Mouse (Mus musculus) lung, embryonic 15.5 days (tissue): ENCODE results near the gene Tex44. TPM values are rescaled to one million over a fixed set of nuclear protein-coding genes. Genes with fewer than 3 reads are reported as not detected.

Experiments
- ATAC-seq: fragments of 200-750 bp; cut with Nextera tagmentation; 2 replicates; pipeline ENCODE4 v1.8.0; 2017; ENCODE audit warnings: moderate number of reproducible peaks, borderline replicate concordance; ENCODE audit not compliant: low FRiP score, low TSS enrichment; ENCODE audit errors: extremely low read depth
- H3K27ac ChIP-seq: fragments of 300-500 bp; sonication (generic); 2 replicates; pipeline ENCODE4 v1.5.1; 2015; ENCODE audit warnings: moderate library complexity, mild to moderate bottlenecking, inconsistent platforms
- H3K27me3 ChIP-seq: fragments of 300-500 bp; sonication (generic); 2 replicates; pipeline ENCODE4 v1.6.1; 2015; ENCODE audit warnings: inconsistent platforms
- H3K36me3 ChIP-seq: fragments of 300-500 bp; sonication (generic); 2 replicates; pipeline ENCODE4 v1.6.1; 2015; ENCODE audit warnings: inconsistent platforms
- H3K4me1 ChIP-seq: fragments of 300-500 bp; sonication (generic); 2 replicates; pipeline ENCODE4 v1.6.1; 2015; ENCODE audit warnings: inconsistent platforms
- H3K4me2 ChIP-seq: fragments of 300-500 bp; sonication (generic); 2 replicates; pipeline ENCODE4 v1.6.1; 2015; ENCODE audit warnings: inconsistent platforms, mild to moderate bottlenecking, moderate library complexity
- H3K4me3 ChIP-seq: fragments of 300-500 bp; sonication (generic); 2 replicates; pipeline ENCODE4 v1.5.1; 2015; ENCODE audit warnings: mild to moderate bottlenecking, inconsistent platforms
- H3K9ac ChIP-seq: fragments of 300-500 bp; sonication (generic); 2 replicates; pipeline ENCODE4 v1.6.1; 2015; ENCODE audit warnings: inconsistent platforms
- H3K9me3 ChIP-seq: fragments of 300-500 bp; sonication (generic); 2 replicates; pipeline ENCODE4 v1.6.1; 2016; ENCODE audit warnings: inconsistent platforms
- WGBS: fragments of 180-500 bp; shearing (Covaris S2); methylation state at CpG from one replicate; pipeline ENCODE4 v1.1.7; 2015; 5-methylcytosine and 5-hydroxymethylcytosine counted together
- polyA plus RNA-seq: library from polyadenylated mRNA; unstranded; fragments of >200 nt; fragmentation: Nextera tagmentation; extraction: Ambion mirVana; gene quantifications from 2 replicates; pipeline ENCODE4 v1.2.1, GENCODE M21; 2015

Tex44 gene
- polyA plus RNA-seq, 1 experiment from 2014 or later: not detected

DNA sequence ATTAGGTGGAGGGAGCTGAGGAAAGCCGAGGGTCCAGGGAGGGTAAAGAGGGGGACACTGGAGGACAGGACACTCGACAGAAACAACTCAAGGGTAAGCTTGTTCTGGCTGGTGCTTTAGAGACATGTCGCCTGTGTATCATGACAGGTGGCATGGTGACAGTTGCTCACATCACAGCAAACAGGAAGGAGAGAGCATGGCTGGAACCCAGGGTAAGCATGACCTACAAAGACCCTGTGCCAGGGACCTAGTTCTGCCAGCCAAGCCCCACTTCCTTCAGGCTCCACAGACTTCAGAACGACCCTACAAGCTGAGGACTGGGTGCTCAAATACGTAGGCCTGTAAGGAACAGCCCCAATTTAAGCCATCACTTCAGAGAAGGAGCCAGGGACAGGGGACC lies 2.2 kb upstream of the Tex44 start:
- Histone ChIP-seq H3K36me3 (no peaks in the 10 kb centered on the region), H3K9me3 (no peaks in the 10 kb centered on the region), H3K4me1 (no peaks in the 10 kb centered on the region), H3K27ac (no peak overlapping the region), H3K4me2 (no peak overlapping the region), H3K27me3 (no peaks in the 10 kb centered on the region), H3K9ac (no peak overlapping the region), H3K4me3 (no peak overlapping the region)
- 66% methylated on average over 5 of the region's 5 CpGs for whole genome bisulfite sequencing
- ATAC-seq: no peak

DNA sequence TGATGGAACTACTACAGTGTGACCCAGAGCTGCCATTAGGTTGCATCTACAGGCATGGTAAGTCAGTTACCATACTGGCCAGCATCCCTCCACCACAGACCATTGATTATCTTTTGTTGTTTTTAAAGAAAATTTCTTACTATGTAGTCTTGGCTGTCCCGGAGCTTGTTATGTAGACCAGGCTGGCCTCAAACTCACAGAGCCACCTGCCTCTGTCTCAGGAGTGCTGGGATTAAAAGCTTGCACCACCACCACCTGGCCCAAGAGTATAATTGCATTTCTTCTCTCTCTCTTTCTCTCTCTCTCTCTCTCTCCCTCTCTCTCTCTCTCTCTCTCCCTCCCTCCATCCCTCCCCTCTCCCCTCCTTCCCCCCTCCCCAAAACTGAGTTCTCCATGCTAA lies 1.8 kb upstream of the Tex44 start:
- 82% methylated on average over 1 of the region's 1 CpGs for WGBS
- ATAC-seq: no peak

GRCm38 (mm10) chr1:86424835-86425547 lies 1.1 kb upstream of the Tex44 start:
- Histone ChIP-seq H3K9me3 (no peaks in the 10 kb centered on the region), H3K4me3 (no peak overlapping the region), H3K36me3 (no peaks in the 10 kb centered on the region), H3K4me2 (no peak overlapping the region), H3K27me3 (no peaks in the 10 kb centered on the region), H3K27ac (no peak overlapping the region), H3K9ac (no peak overlapping the region), H3K4me1 (no peaks in the 10 kb centered on the region)
- ATAC-seq: 0 out of 2 replicates have a peak, but pooled peaks have one; percentile 43
- 22% methylated on average over 11 of the region's 11 CpGs for WGBS

More for the DNA sequence above, 1.8 kb upstream of the Tex44 start:
- no peak overlapping the region for H3K27ac ChIP-seq
- no peaks in the 10 kb centered on the region for H3K4me1 ChIP-seq
- H3K9ac ChIP-seq: no peak overlapping the region
- H3K4me3 ChIP-seq: no peak overlapping the region
- no peaks in the 10 kb centered on the region for H3K36me3 ChIP-seq
- no peak overlapping the region for H3K4me2 ChIP-seq
- H3K27me3 ChIP-seq: no peaks in the 10 kb centered on the region
- no peaks in the 10 kb centered on the region for H3K9me3 ChIP-seq

GRCm38 (mm10) chr1:86430056-86430455 lies 3.9 kb downstream of the Tex44 start:
- no peak overlapping the region for H3K4me2 ChIP-seq
- WGBS: 43% methylated on average over 2 of the region's 2 CpGs
- no peak for ATAC-seq
- H3K4me3 ChIP-seq: no peak overlapping the region
- no peaks in the 10 kb centered on the region for H3K36me3 ChIP-seq
- H3K27me3 ChIP-seq: no peaks in the 10 kb centered on the region
- H3K9me3 ChIP-seq: no peaks in the 10 kb centered on the region
- peaks cover 13% of the 10 kb centered on the region for H3K4me1 ChIP-seq
- H3K9ac ChIP-seq: no peak overlapping the region
- no peak overlapping the region for H3K27ac ChIP-seq

- 39% methylated on average over 4 of the region's 4 CpGs for WGBS
- no peak for ATAC-seq
- Histone ChIP-seq H3K4me2 (no peak overlapping the region), H3K27me3 (no peaks in the 10 kb centered on the region), H3K9ac (no peak overlapping the region), H3K9me3 (no peaks in the 10 kb centered on the region), H3K36me3 (no peaks in the 10 kb centered on the region), H3K4me1 (peaks cover 40% of the 10 kb centered on the region), H3K4me3 (no peak overlapping the region), H3K27ac (no peak overlapping the region)
Measured at GRCm38 (mm10) chr1:86432778-86433177, 6.6 kb downstream of the Tex44 start.

DNA sequence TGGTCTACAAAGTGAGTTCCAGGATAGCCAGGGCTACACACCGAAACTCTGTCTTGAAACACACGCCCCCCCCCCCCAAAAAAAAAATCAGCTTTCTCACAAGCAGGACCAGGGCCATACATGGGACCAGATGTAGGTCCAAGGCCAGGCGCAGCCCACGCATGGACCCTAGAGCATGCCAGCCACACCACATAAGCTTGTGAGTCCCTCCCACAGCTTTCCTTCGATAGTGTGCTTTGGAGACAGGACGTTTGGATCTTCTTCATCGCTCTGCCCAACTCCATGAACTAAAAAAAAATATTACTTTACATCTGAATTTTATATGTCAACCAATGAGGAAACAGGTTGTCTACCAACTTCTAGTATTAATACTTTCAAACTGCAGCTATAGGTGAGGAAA lies 7.2 kb downstream of the Tex44 start:
- Histone ChIP-seq H3K9ac (no peak overlapping the region), H3K9me3 (no peaks in the 10 kb centered on the region), H3K27ac (peak overlapping the region; percentile 99), H3K36me3 (no peaks in the 10 kb centered on the region), H3K4me3 (no peak overlapping the region), H3K4me1 (peaks cover 46% of the 10 kb centered on the region), H3K4me2 (peak overlapping the region; percentile 87; the same call in 1 of the 2 replicates), H3K27me3 (no peaks in the 10 kb centered on the region)
- WGBS: 68% methylated on average over 7 of the region's 7 CpGs
- ATAC-seq: no peak

GRCm38 (mm10) chr1:86434001-86434400 lies 7.9 kb downstream of the Tex44 start:
- Histone ChIP-seq H3K36me3 (no peaks in the 10 kb centered on the region), H3K9me3 (no peaks in the 10 kb centered on the region), H3K9ac (peak overlapping the region; percentile 50), H3K4me1 (peaks cover 49% of the 10 kb centered on the region), H3K27ac (peak overlapping the region; percentile 99), H3K27me3 (no peaks in the 10 kb centered on the region), H3K4me3 (peak overlapping the region; percentile 49), H3K4me2 (peak overlapping the region; percentile 87)
- peak; percentile 72 for ATAC-seq
- WGBS: under 1% methylated on average over 7 of the region's 12 CpGs

DNA sequence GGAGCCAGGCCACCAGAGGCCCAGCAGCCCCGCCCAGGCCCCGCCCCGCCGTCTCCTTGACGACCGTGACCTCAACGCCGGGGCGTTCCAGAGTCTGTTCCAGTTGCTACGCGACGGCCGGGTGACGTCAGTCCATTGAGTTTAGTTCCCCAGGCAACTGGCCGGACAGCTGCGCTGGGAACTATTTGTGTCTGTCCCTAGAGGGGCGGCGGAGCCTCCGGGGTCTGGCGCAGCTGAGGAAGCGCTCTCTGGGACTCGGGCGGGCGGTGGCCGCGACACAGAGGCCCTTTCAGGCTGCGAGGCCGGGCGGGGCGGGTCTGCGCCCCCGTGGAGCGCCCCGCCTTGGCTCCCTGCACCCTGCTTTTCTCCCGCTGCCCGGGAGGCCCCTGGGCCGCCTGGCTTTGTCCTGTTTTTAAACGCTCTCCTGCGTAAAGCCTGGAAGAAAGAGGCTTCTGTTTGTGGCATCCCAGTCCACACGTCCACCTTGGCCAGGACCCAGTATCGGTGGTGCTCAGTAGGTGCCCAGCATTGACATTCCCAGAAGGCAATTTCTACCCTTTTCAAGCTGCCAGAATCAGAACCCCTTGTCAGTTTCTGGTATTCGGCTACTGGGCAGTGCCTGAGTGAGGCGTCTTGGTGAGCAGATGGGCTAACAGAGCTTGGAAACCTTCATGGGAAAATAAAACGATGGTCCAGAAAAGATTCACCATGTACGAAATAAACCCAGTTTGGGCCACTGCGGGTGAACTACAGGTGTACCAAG lies 8.5 kb downstream of the Tex44 start:
- WGBS: 3% methylated on average over 46 of the region's 46 CpGs
- Histone ChIP-seq H3K27me3 (no peaks in the 10 kb centered on the region), H3K4me2 (peak overlapping the region; percentile 87), H3K36me3 (no peaks in the 10 kb centered on the region), H3K4me1 (peaks cover 52% of the 10 kb centered on the region), H3K9me3 (no peaks in the 10 kb centered on the region), H3K9ac (peak overlapping the region; percentile 64), H3K27ac (peak overlapping the region; percentile 99), H3K4me3 (peak overlapping the region; percentile 49)
- ATAC-seq: peak; percentile 94

- Histone ChIP-seq H3K4me2 (peak overlapping the region; percentile 87), H3K27ac (peak overlapping the region; percentile 99), H3K4me3 (0 out of 2 replicates have a peak overlapping the region, but pooled peaks have one; percentile 49), H3K27me3 (no peaks in the 10 kb centered on the region), H3K4me1 (peaks cover 59% of the 10 kb centered on the region), H3K9me3 (no peaks in the 10 kb centered on the region), H3K36me3 (no peaks in the 10 kb centered on the region), H3K9ac (peak overlapping the region; percentile 64)
- 20% methylated on average over 13 of the region's 13 CpGs for WGBS
- peak; percentile 63; the same call in 1 of the 2 replicates for ATAC-seq
Measured at GRCm38 (mm10) chr1:86435302-86435821, 9.2 kb downstream of the Tex44 start.

- peaks cover 60% of the 10 kb centered on the region for H3K4me1 ChIP-seq
- WGBS: 40% methylated on average over 9 of the region's 9 CpGs
- H3K9me3 ChIP-seq: no peaks in the 10 kb centered on the region
- H3K9ac ChIP-seq: no peak overlapping the region
- H3K36me3 ChIP-seq: no peaks in the 10 kb centered on the region
- H3K27me3 ChIP-seq: no peaks in the 10 kb centered on the region
- no peak for ATAC-seq
- H3K27ac ChIP-seq: peak overlapping the region; percentile 22; the same call in 1 of the 2 replicates
- no peak overlapping the region for H3K4me2 ChIP-seq
- H3K4me3 ChIP-seq: no peak overlapping the region
Measured at GRCm38 (mm10) chr1:86437219-86438013, 11.3 kb downstream of the Tex44 start.

DNA sequence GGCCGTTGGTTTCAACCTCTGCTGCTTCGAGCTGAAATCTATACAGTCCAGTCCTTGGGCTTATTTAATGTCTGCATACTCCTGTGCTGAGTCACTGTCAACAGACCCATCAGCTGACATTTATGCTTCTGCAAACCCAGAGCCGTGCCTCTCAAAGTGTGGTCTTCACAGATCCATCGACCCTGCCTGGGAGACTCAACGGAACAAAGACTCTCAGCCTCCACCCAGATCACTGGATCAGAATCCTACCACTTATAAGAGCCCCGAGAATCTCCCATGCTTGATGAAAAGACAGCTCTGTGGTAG lies 11.8 kb downstream of the Tex44 start:
- no peak for ATAC-seq
- H3K4me3 ChIP-seq: no peak overlapping the region

More for the DNA sequence above, 11.8 kb downstream of the Tex44 start:
- peaks cover 64% of the 10 kb centered on the region for H3K4me1 ChIP-seq
- no peaks in the 10 kb centered on the region for H3K36me3 ChIP-seq
- no peaks in the 10 kb centered on the region for H3K9me3 ChIP-seq
- no peaks in the 10 kb centered on the region for H3K27me3 ChIP-seq
- H3K9ac ChIP-seq: no peak overlapping the region
- no peak overlapping the region for H3K4me2 ChIP-seq
- peak overlapping the region; percentile 22; the same call in 1 of the 2 replicates for H3K27ac ChIP-seq
- WGBS: 36% methylated on average over 6 of the region's 6 CpGs
